Mouse (Mus musculus): ENCODE measurements around the gene Ttll2. TPM values are rescaled to one million over a fixed set of nuclear protein-coding genes. Genes with fewer than 3 reads are reported as not detected.
"Not testable (repeated sequence)": the region's sequence is repeated elsewhere in the genome, so short reads cannot be mapped to it uniquely, and the experiment has no call there.

The Ttll2 gene
- polyA plus RNA-seq (2014; fragmentation: Nextera tagmentation; extraction: Ambion mirVana): not detected in 2 replicates

DNA sequence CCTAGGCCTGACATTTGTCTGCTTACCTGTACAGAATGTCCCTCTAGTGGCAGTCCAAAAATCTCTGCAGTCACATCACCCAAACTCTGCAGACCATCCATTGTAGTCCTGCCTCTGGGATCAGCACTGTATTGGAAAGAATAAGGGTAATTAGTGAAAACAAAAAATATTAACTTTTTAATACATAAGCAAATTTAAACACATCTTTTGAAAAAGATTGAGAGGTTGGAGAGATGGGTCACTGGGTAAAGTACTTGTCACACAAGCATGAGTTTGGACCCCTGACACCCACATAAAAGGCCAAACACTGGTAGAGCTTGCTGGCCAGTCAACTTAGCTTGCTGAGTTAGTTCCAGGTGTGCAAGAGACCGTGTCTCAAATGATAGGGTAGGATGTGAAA lies at the start of gene Ttll2:
Gene Ttll2, minus strand, starts transcription at position 101 of the 400 bp plus-strand sequence.
- 80% methylated on average over 1 of the region's 1 CpGs for WGBS
- not testable (repeated sequence) for H3K4me3 ChIP-seq (ENCODE audit: low read depth, low read length); H3K4me2 ChIP-seq (ENCODE audit: low read depth, low read length); ATAC-seq (replicated peaks; ENCODE audit: insufficient number of reproducible peaks, low FRiP score, low TSS enrichment, low read depth); H3K36me3 ChIP-seq (replicated peaks; ENCODE audit: control insufficient read depth, insufficient read depth, low read depth, low read length); H3K27me3 ChIP-seq (ENCODE audit: control insufficient read depth, insufficient read depth, low read length); DNase-seq (ENCODE audit: low spot score); H3K9me3 ChIP-seq (replicated peaks; ENCODE audit: control insufficient read depth, low read length); H3K27ac ChIP-seq (replicated peaks; ENCODE audit: low read depth, low read length); H3K9ac ChIP-seq (replicated peaks; ENCODE audit: low read length); H3K4me1 ChIP-seq (ENCODE audit: control insufficient read depth, insufficient read depth, low read length)

DNA sequence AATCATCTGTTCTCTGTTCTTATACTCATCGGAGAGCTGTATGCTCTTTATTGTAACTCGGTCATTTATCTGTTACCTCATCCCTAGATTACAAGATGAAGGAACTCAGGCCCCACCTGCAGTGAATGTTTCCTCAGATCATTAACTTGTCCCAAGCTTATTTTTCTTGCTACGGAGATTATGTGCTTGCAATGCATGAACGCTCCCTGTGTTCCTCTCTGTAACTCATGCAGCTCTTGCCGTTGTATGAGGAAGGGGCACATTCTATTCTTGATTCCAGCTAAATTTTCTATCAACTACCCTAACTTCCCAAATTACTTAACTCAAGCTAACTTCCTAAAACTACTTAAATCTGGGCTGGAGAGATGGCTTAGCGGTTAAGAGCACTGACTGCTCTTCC lies 47.3 kb upstream of the Ttll2 start:
- not testable (repeated sequence) for H3K9me3 ChIP-seq (replicated peaks; ENCODE audit: control insufficient read depth, low read length); H3K36me3 ChIP-seq (replicated peaks; ENCODE audit: control insufficient read depth, insufficient read depth, low read depth, low read length); ATAC-seq (replicated peaks; ENCODE audit: insufficient number of reproducible peaks, low FRiP score, low TSS enrichment, low read depth); H3K27ac ChIP-seq (replicated peaks; ENCODE audit: low read depth, low read length); H3K27me3 ChIP-seq (ENCODE audit: control insufficient read depth, insufficient read depth, low read length); H3K9ac ChIP-seq (replicated peaks; ENCODE audit: low read length); H3K4me1 ChIP-seq (ENCODE audit: control insufficient read depth, insufficient read depth, low read length); H3K4me2 ChIP-seq (ENCODE audit: low read depth, low read length); DNase-seq (ENCODE audit: low spot score); H3K4me3 ChIP-seq (ENCODE audit: low read depth, low read length)
- WGBS: 87% methylated on average over 5 of the region's 6 CpGs

DNA sequence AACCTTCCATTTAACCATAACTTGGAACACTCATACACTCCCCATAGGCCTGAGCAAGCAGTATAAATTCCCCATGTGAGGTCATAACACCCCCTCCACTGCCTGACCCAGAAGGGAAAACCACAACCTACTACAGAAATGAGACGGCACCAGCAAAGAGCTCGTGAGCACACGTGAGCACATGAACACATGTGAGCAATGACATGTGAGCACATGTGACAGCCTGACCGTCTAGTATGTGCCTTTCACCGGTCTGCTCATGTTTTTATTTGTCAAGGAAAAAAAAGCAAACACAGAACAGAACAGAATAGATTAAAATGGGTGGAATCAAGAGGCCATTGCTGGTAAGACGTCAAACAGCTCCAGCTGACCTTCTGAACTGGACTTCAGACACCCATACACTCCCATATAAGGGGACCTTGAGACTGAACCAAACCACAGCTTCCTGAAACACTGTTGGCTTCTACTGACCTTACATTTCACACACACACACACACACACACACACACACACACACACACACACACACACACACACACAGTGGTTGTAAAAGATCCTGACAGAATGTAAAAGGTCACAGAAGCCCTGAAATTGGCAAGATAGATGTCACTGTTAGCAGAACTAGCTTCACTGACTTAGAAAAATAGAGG lies 45.8 kb upstream of the Ttll2 start:
- not testable (repeated sequence) for H3K27me3 ChIP-seq (ENCODE audit: control insufficient read depth, insufficient read depth, low read length); H3K4me3 ChIP-seq (ENCODE audit: low read depth, low read length); H3K9me3 ChIP-seq (replicated peaks; ENCODE audit: control insufficient read depth, low read length); H3K27ac ChIP-seq (replicated peaks; ENCODE audit: low read depth, low read length); H3K36me3 ChIP-seq (replicated peaks; ENCODE audit: control insufficient read depth, insufficient read depth, low read depth, low read length); ATAC-seq (replicated peaks; ENCODE audit: insufficient number of reproducible peaks, low FRiP score, low TSS enrichment, low read depth); H3K4me2 ChIP-seq (ENCODE audit: low read depth, low read length); DNase-seq (ENCODE audit: low spot score); H3K9ac ChIP-seq (replicated peaks; ENCODE audit: low read length); H3K4me1 ChIP-seq (ENCODE audit: control insufficient read depth, insufficient read depth, low read length)
- WGBS: 82% methylated on average over 6 of the region's 6 CpGs

DNA sequence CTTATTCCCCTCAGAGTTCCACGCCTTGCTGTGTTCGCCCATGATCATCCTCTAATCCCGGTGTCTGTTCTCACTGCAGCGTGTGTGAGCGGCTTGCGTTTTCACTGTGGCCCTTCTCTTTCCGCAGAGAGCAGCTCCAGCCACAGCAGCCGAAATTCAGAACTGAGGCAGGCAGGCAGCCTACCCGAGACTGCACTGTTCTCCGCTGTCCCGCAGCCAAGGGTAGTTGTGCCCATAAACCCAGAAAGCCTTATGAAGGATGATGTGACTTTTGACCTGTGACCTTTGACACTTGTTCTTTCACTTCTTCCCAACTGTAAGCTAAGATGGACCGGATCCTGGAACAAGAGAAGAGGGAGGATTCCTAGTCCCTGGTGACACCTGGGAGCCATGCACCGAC lies 44.6 kb upstream of the Ttll2 start:
- not testable (repeated sequence) for H3K4me1 ChIP-seq (ENCODE audit: control insufficient read depth, insufficient read depth, low read length); DNase-seq (ENCODE audit: low spot score); ATAC-seq (replicated peaks; ENCODE audit: insufficient number of reproducible peaks, low FRiP score, low TSS enrichment, low read depth); H3K9me3 ChIP-seq (replicated peaks; ENCODE audit: control insufficient read depth, low read length); H3K27ac ChIP-seq (replicated peaks; ENCODE audit: low read depth, low read length); H3K4me3 ChIP-seq (ENCODE audit: low read depth, low read length); H3K27me3 ChIP-seq (ENCODE audit: control insufficient read depth, insufficient read depth, low read length); H3K4me2 ChIP-seq (ENCODE audit: low read depth, low read length); H3K9ac ChIP-seq (replicated peaks; ENCODE audit: low read length); H3K36me3 ChIP-seq (replicated peaks; ENCODE audit: control insufficient read depth, insufficient read depth, low read depth, low read length)
- 87% methylated on average over 11 of the region's 13 CpGs for WGBS

DNA sequence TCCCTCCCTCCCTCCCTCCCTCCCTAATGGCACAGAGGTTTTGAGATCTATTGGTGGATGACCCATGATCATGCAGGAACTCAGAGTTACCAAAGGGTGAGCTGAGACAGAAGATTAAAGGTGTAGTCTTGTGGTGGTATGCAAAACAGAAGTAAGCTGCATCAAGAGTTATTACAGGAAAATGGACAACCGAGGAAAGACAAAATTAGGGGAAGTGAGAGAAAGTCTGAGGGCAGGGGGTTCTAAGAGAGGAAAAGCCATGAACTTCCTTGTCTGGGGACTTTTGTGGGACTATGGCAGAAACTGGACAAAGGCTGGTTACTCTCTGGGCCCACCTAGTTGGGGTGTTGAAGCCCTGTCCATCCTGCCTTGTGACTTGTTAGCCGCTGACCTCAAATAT lies 43.8 kb upstream of the Ttll2 start:
- H3K4me2 ChIP-seq (ENCODE audit: low read depth, low read length); H3K27ac ChIP-seq (replicated peaks; ENCODE audit: low read depth, low read length); H3K4me3 ChIP-seq (ENCODE audit: low read depth, low read length); ATAC-seq (replicated peaks; ENCODE audit: insufficient number of reproducible peaks, low FRiP score, low TSS enrichment, low read depth); DNase-seq (ENCODE audit: low spot score); H3K36me3 ChIP-seq (replicated peaks; ENCODE audit: control insufficient read depth, insufficient read depth, low read depth, low read length); H3K9ac ChIP-seq (replicated peaks; ENCODE audit: low read length); H3K4me1 ChIP-seq (ENCODE audit: control insufficient read depth, insufficient read depth, low read length); H3K27me3 ChIP-seq (ENCODE audit: control insufficient read depth, insufficient read depth, low read length); H3K9me3 ChIP-seq (replicated peaks; ENCODE audit: control insufficient read depth, low read length): not testable (repeated sequence)
- no CpG with 5 or more reads among the region's 2 CpGs for WGBS

DNA sequence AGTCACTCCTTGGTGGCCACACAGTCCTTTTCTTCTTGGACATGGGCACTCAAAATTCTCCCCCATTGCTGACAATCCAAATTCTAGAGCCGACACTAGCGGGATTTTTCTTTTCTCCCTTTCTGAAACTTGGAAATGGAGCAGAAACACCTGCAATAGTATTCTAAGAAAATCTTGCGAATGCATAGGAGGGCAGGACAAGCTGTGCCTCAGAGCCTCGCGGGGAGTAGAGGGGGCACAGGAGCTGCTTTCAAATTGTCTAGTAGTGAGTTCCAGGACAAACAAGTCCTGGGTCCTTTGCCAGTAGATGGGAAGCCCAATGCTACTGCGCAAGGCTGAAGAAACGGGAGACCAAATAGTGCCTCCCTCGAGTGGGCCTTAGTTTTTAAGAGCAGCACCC lies 43.2 kb upstream of the Ttll2 start:
- 88% methylated on average over 7 of the region's 8 CpGs for WGBS
- DNase-seq (ENCODE audit: low spot score): not testable (repeated sequence)

DNA sequence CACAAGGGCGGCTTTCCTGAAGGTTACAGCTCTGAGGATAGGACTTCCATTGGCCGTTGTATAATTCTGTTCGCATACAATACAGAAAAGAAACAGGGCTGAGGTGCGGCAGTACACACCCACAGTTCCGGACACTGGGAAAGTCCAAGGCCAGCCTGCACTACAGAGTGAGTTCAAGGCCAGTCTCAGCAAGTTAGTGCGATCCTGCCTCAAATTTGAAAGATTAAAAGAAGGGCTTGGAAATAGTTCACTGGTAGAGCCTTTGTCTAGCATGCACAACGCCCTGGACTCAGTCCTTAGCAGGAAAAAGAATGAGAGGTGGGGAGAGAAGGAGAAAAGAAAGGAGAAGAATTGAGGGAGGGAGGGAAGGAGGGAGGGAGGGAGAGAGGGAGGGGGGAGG lies 42.6 kb upstream of the Ttll2 start:
- not testable (repeated sequence) for ATAC-seq (replicated peaks; ENCODE audit: insufficient number of reproducible peaks, low FRiP score, low TSS enrichment, low read depth); H3K9me3 ChIP-seq (replicated peaks; ENCODE audit: control insufficient read depth, low read length); H3K27ac ChIP-seq (replicated peaks; ENCODE audit: low read depth, low read length); DNase-seq (ENCODE audit: low spot score); H3K9ac ChIP-seq (replicated peaks; ENCODE audit: low read length); H3K4me1 ChIP-seq (ENCODE audit: control insufficient read depth, insufficient read depth, low read length); H3K27me3 ChIP-seq (ENCODE audit: control insufficient read depth, insufficient read depth, low read length); H3K4me3 ChIP-seq (ENCODE audit: low read depth, low read length); H3K36me3 ChIP-seq (replicated peaks; ENCODE audit: control insufficient read depth, insufficient read depth, low read depth, low read length); H3K4me2 ChIP-seq (ENCODE audit: low read depth, low read length)
- WGBS: 85% methylated on average over 7 of the region's 7 CpGs

More for the DNA sequence above, 43.2 kb upstream of the Ttll2 start:
- ATAC-seq (replicated peaks; ENCODE audit: insufficient number of reproducible peaks, low FRiP score, low TSS enrichment, low read depth); H3K4me1 ChIP-seq (ENCODE audit: control insufficient read depth, insufficient read depth, low read length); H3K9me3 ChIP-seq (replicated peaks; ENCODE audit: control insufficient read depth, low read length); H3K9ac ChIP-seq (replicated peaks; ENCODE audit: low read length); H3K27me3 ChIP-seq (ENCODE audit: control insufficient read depth, insufficient read depth, low read length); H3K4me3 ChIP-seq (ENCODE audit: low read depth, low read length); H3K4me2 ChIP-seq (ENCODE audit: low read depth, low read length); H3K36me3 ChIP-seq (replicated peaks; ENCODE audit: control insufficient read depth, insufficient read depth, low read depth, low read length); H3K27ac ChIP-seq (replicated peaks; ENCODE audit: low read depth, low read length): not testable (repeated sequence)

DNA sequence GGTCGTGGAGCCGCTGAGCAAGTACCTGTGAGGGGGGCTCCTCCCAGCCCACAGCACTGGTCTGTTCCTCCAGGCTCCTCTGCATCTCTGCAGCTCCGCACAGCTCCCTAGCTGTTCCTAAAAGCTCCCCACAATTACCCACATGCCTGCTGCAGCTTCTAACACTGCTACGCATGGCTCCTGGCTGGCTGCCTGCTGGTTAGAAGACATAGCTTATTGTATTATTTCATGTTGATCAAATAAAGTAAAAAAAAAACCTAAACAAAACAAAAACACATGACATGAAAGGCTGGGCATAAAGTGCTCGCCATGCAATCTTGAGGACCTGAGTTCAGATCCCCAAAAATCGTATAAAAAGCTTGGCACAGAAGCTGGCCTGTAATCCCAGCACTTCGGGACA lies 37.4 kb upstream of the Ttll2 start:
- ATAC-seq (replicated peaks; ENCODE audit: insufficient number of reproducible peaks, low FRiP score, low TSS enrichment, low read depth); H3K27me3 ChIP-seq (ENCODE audit: control insufficient read depth, insufficient read depth, low read length); DNase-seq (ENCODE audit: low spot score); H3K27ac ChIP-seq (replicated peaks; ENCODE audit: low read depth, low read length); H3K9ac ChIP-seq (replicated peaks; ENCODE audit: low read length); H3K4me2 ChIP-seq (ENCODE audit: low read depth, low read length); H3K36me3 ChIP-seq (replicated peaks; ENCODE audit: control insufficient read depth, insufficient read depth, low read depth, low read length); H3K4me3 ChIP-seq (ENCODE audit: low read depth, low read length); H3K4me1 ChIP-seq (ENCODE audit: control insufficient read depth, insufficient read depth, low read length); H3K9me3 ChIP-seq (replicated peaks; ENCODE audit: control insufficient read depth, low read length): not testable (repeated sequence)
- 73% methylated on average over 7 of the region's 7 CpGs for WGBS

All from embryonic facial prominence, embryonic 11.5 days (tissue).